Mouse (Mus musculus): ENCODE results near the gene Inpp5e. TPM values are rescaled to one million over a fixed set of nuclear protein-coding genes. Genes with fewer than 3 reads are reported as not detected.

Gene Inpp5e
- total and polyA plus RNA-seq, 2 experiments from 2014 or later: 16.5 to 29.0 TPM

DNA sequence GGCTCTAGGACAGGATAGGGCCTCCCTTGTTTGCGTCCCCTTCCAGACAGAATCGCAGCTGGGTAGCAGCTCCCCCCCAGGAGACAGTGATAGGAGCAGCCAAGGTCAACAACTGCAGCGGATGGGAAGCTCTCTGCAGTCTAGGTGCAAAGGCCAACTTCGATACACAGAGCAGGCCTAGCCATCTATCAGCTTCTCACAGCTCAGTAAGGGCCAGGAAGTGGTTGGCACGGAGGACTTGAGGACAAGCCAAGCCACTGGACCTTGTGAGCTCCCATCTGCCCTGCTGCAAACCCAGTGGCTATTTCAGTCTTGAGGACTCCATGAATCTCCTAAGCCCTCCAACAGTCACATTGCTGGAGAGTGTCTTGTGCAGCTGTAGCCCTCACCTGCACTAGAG lies 9.4 kb downstream of the Inpp5e start:
- H3K4me1 ChIP-seq (ENCODE audit: insufficient read depth, low read length): 0 out of 2 replicates have a peak, but pooled peaks cover 1% of the 10 kb centered on the region
- no peak for TF ChIP-seq CTCF (IDR thresholded peaks at IDR 0.05)
- no peak overlapping the region for H3K9ac ChIP-seq (replicated peaks; ENCODE audit: low read length, poor library complexity, severe bottlenecking)
- H3K27me3 ChIP-seq (ENCODE audit: insufficient read depth, low read length): no peaks in the 10 kb centered on the region
- ATAC-seq (ENCODE audit: low FRiP score) (no peak), DNase-seq (ENCODE audit: low spot score) (no peak)
- 81% methylated on average over 5 of the region's 5 CpGs for WGBS
- peaks cover 71% of the 10 kb centered on the region for H3K36me3 ChIP-seq (ENCODE audit: insufficient read depth, low read length)
- H3K4me3 ChIP-seq (ENCODE audit: low read depth, low read length): no peak overlapping the region
- no peaks in the 10 kb centered on the region for H3K9me3 ChIP-seq (ENCODE audit: low read length)
- no peak overlapping the region for H3K27ac ChIP-seq (ENCODE audit: low read depth, low read length)
- no peak overlapping the region for H3K4me2 ChIP-seq (ENCODE audit: low read depth, low read length, poor library complexity, severe bottlenecking)

DNA sequence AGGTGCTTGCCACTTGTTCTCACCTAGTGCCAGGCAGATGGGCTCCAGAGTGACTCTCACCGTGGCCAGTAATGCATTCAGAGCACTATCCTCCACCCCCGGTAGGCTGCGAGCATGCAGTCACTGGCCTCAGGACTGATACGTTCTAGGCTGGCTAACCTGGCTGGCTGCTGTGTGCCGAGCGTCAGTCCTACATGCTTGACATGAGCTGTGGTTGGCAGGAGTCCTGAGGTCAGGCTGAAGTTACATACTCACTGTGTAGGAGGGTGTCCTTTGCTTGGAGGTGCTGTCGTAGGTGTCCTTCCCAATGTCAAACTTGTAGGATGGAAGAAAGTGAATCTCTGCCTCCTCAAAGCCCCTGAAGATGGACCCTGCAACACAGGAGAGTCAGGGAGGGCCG lies 10.0 kb downstream of the Inpp5e start:
- DNase-seq (ENCODE audit: low spot score) (no peak), ATAC-seq (ENCODE audit: low FRiP score) (no peak)
- no peak for TF ChIP-seq CTCF (IDR thresholded peaks at IDR 0.05)
- H3K4me1 ChIP-seq (ENCODE audit: insufficient read depth, low read length): no peaks in the 10 kb centered on the region
- H3K27me3 ChIP-seq (ENCODE audit: insufficient read depth, low read length): no peaks in the 10 kb centered on the region
- 85% methylated on average over 8 of the region's 8 CpGs for WGBS
- no peaks in the 10 kb centered on the region for H3K9me3 ChIP-seq (ENCODE audit: low read length)
- H3K27ac ChIP-seq (ENCODE audit: low read depth, low read length): no peak overlapping the region
- no peak overlapping the region for H3K4me2 ChIP-seq (ENCODE audit: low read depth, low read length, poor library complexity, severe bottlenecking)
- H3K9ac ChIP-seq (replicated peaks; ENCODE audit: low read length, poor library complexity, severe bottlenecking): no peak overlapping the region
- H3K36me3 ChIP-seq (ENCODE audit: insufficient read depth, low read length): peaks cover 77% of the 10 kb centered on the region
- no peak overlapping the region for H3K4me3 ChIP-seq (ENCODE audit: low read depth, low read length)

DNA sequence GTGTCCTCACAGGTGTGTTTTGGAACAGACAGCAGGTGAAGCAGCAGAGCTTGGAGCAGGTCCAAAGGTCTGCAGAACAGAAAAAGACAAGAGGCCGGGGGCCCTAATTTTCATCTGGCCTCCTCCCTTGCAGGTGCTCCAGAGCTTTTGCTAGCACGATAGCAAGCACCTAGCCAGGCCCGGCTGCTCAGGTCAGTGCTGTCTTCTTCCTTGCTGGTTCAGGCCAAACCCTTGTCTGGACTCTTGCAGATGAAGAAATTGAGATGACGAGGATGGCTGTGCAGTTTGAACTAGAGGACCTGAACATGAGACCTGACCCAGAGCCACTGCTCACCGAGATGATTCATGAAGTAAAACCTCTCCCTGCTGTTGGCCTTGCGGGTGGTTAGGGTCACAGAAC lies 17.4 kb downstream of the Inpp5e start:
- no peaks in the 10 kb centered on the region for H3K9me3 ChIP-seq (ENCODE audit: low read length)
- no peak for TF ChIP-seq CTCF (IDR thresholded peaks at IDR 0.05)
- WGBS: 93% methylated on average over 6 of the region's 6 CpGs
- no peak overlapping the region for H3K9ac ChIP-seq (replicated peaks; ENCODE audit: low read length, poor library complexity, severe bottlenecking)
- no peak overlapping the region for H3K4me2 ChIP-seq (ENCODE audit: low read depth, low read length, poor library complexity, severe bottlenecking)
- no peaks in the 10 kb centered on the region for H3K27me3 ChIP-seq (ENCODE audit: insufficient read depth, low read length)
- no peak for DNase-seq (ENCODE audit: low spot score)
- H3K4me1 ChIP-seq (ENCODE audit: insufficient read depth, low read length): peaks cover 3% of the 10 kb centered on the region; the same call in 1 of the 2 replicates
- H3K27ac ChIP-seq (ENCODE audit: low read depth, low read length): no peak overlapping the region
- H3K36me3 ChIP-seq (ENCODE audit: insufficient read depth, low read length): peaks cover 68% of the 10 kb centered on the region
- no peak overlapping the region for H3K4me3 ChIP-seq (ENCODE audit: low read depth, low read length)
- ATAC-seq (ENCODE audit: low FRiP score): no peak

GRCm38 (mm10) chr2:26390954-26391353 lies 18.0 kb downstream of the Inpp5e start:
- Histone ChIP-seq H3K9me3 (ENCODE audit: low read length) (no peaks in the 10 kb centered on the region), H3K4me1 (ENCODE audit: insufficient read depth, low read length) (peaks cover 3% of the 10 kb centered on the region; the same call in 1 of the 2 replicates), H3K36me3 (ENCODE audit: insufficient read depth, low read length) (peaks cover 68% of the 10 kb centered on the region), H3K27ac (ENCODE audit: low read depth, low read length) (no peak overlapping the region), H3K4me2 (ENCODE audit: low read depth, low read length, poor library complexity, severe bottlenecking) (no peak overlapping the region; the same call in 1 of the 2 replicates), H3K27me3 (ENCODE audit: insufficient read depth, low read length) (no peaks in the 10 kb centered on the region), H3K4me3 (ENCODE audit: low read depth, low read length) (no peak overlapping the region), H3K9ac (replicated peaks; ENCODE audit: low read length, poor library complexity, severe bottlenecking) (no peak overlapping the region)
- 84% methylated on average over 3 of the region's 3 CpGs for WGBS
- no peak for TF ChIP-seq CTCF (IDR thresholded peaks at IDR 0.05)
- DNase-seq (ENCODE audit: low spot score): no peak
- ATAC-seq (ENCODE audit: low FRiP score): no peak

DNA sequence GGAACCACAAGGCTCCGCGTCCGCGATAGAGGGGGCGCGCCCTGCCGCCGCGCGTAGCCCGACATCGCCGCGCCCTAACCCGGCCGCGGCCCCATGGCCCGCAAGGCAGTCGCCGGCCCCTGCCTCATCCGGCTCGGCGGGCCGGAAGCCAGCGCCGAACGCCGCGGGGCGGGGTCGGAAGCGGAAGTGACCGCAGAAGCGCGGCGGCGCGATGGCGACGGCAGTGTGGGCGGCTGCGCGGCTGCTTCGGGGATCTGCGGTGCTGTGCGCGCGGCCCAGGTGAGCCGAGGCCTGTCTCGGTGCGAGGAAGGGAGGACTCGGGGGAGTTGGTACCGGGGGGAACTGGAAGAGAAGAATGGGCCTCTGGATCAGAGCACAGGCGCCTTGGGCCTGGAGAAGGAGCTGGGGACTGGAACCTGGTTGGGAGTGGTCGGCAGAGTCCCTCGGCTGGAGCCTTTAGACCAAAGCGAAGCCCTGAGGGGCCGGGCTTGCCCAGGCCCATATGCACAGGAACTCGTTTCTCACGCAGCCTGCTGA lies 19.8 kb downstream of the Inpp5e start, which contains the start of the genes Entr1 and Pmpca:
Entr1 (minus strand) TSS at position 163 of the 537 bp plus-strand sequence.
Pmpca (plus strand) TSS at position 186 of the 537 bp plus-strand sequence.
- WGBS: under 1% methylated on average over 46 of the region's 60 CpGs
- peak; percentile 89 for DNase-seq (ENCODE audit: low spot score)
- TF ChIP-seq CTCF (IDR thresholded peaks at IDR 0.05): no peak

DNA sequence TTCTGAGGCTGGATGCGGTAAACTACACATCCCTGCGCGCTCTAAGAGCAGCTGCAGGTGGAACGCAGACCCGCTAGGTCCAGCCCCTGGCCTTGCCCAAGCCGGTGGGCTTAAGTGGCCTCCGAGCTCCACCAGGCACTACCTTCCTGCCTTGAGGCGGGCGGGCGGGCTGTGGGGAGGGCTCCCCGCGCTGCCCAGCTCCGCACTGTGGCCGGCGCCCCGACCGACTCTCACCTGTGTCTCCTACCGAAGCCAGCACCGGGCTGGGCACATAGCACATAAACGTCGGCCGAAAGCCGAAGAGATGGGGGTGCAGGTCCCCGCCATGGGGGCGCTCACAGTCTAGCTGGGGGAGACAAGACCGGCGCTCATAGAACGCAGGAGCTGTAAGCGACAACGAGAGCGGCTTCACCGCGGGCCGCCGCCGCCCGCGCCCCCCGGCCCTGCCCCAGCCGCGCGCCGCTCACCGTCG lies 20.3 kb downstream of the Inpp5e start:
- H3K27me3 ChIP-seq (ENCODE audit: insufficient read depth, low read length): no peaks in the 10 kb centered on the region
- ATAC-seq (ENCODE audit: low FRiP score) (peak; percentile 60), DNase-seq (ENCODE audit: low spot score) (no peak)
- peaks cover 3% of the 10 kb centered on the region; the same call in 1 of the 2 replicates for H3K4me1 ChIP-seq (ENCODE audit: insufficient read depth, low read length)
- no peak for TF ChIP-seq CTCF (IDR thresholded peaks at IDR 0.05)
- peak overlapping the region; percentile 98 for H3K4me2 ChIP-seq (ENCODE audit: low read depth, low read length, poor library complexity, severe bottlenecking)
- 1% methylated on average over 28 of the region's 45 CpGs for WGBS
- H3K9ac ChIP-seq (replicated peaks; ENCODE audit: low read length, poor library complexity, severe bottlenecking): peak overlapping the region; percentile 95
- H3K9me3 ChIP-seq (ENCODE audit: low read length): no peaks in the 10 kb centered on the region
- peak overlapping the region; percentile 77 for H3K27ac ChIP-seq (ENCODE audit: low read depth, low read length)
- peaks cover 69% of the 10 kb centered on the region for H3K36me3 ChIP-seq (ENCODE audit: insufficient read depth, low read length)
- peak overlapping the region; percentile 84 for H3K4me3 ChIP-seq (ENCODE audit: low read depth, low read length)

More for the DNA sequence above, 19.8 kb downstream of the Inpp5e start, which contains the start of the genes Entr1 and Pmpca:
- peak within 1 kb of the TSS; percentile 84 for H3K4me3 ChIP-seq (ENCODE audit: low read depth, low read length)
- H3K4me1 ChIP-seq (ENCODE audit: insufficient read depth, low read length): peaks cover 3% of the 10 kb centered on the region; the same call in 1 of the 2 replicates
- ATAC-seq (ENCODE audit: low FRiP score): peak; percentile 92
- no peaks in the 10 kb centered on the region for H3K27me3 ChIP-seq (ENCODE audit: insufficient read depth, low read length)
- peak within 1 kb of the TSS; percentile 98 for H3K4me2 ChIP-seq (ENCODE audit: low read depth, low read length, poor library complexity, severe bottlenecking)
- H3K27ac ChIP-seq (ENCODE audit: low read depth, low read length): peak within 1 kb of the TSS; percentile 77
- H3K9me3 ChIP-seq (ENCODE audit: low read length): no peaks in the 10 kb centered on the region
- peaks cover 66% of the 10 kb centered on the region for H3K36me3 ChIP-seq (ENCODE audit: insufficient read depth, low read length)
- peak within 1 kb of the TSS; percentile 95 for H3K9ac ChIP-seq (replicated peaks; ENCODE audit: low read length, poor library complexity, severe bottlenecking)
